Mouse (Mus musculus) C2C12 (cell line): ENCODE data around the gene Jam3. TPM values are rescaled to one million over a fixed set of nuclear protein-coding genes. Genes with fewer than 3 reads are reported as not detected.
"Not testable (repeated sequence)": the region's sequence is repeated elsewhere in the genome, so short reads cannot be mapped to it uniquely, and the experiment has no call there.

ENCODE experiments used
- H3K27me3 ChIP-seq: one replicate; pipeline ENCODE4 v1.6.1; 2011; ENCODE audit not compliant: control insufficient read depth, insufficient read depth, insufficient read length
- H3K36me3 ChIP-seq: one replicate; pipeline ENCODE4 v1.6.1; 2011; ENCODE audit not compliant: control insufficient read depth, insufficient read depth
- H3K4me3 ChIP-seq: one replicate; pipeline ENCODE4 v1.5.1; 2011; ENCODE audit warnings: mild to moderate bottlenecking, control low read depth; ENCODE audit not compliant: poor library complexity, insufficient read depth, severe bottlenecking
- H3K79me2 ChIP-seq: one replicate; pipeline ENCODE4 v1.6.1; 2011; ENCODE audit not compliant: control insufficient read depth, insufficient read depth
- H3K79me3 ChIP-seq: one replicate; pipeline ENCODE4 v1.6.1; 2011; ENCODE audit warnings: low read depth, control low read depth
- H3ac ChIP-seq: one replicate; pipeline ENCODE3; 2011; ENCODE audit warnings: low read depth; ENCODE audit not compliant: control insufficient read depth, insufficient read length
- CEBPB ChIP-seq: IDR thresholded peaks from one replicate; pipeline ENCODE4 v1.6.1; 2011; ENCODE audit warnings: low read depth, mild to moderate bottlenecking, control low read depth, moderate library complexity
- CTCF ChIP-seq: IDR thresholded peaks from one replicate; pipeline ENCODE4 v1.5.1; 2011; ENCODE audit not compliant: control insufficient read depth, insufficient read depth, insufficient read length
- FOSL1 ChIP-seq: IDR thresholded peaks from one replicate; pipeline ENCODE4 v1.8.0; 2011; ENCODE audit warnings: mild to moderate bottlenecking, low read length; ENCODE audit not compliant: poor library complexity, insufficient read depth, severe bottlenecking
- MAX ChIP-seq: IDR thresholded peaks from one replicate; pipeline ENCODE4 v1.6.1; 2011; ENCODE audit warnings: mild to moderate bottlenecking, control low read depth
- MYOD1 ChIP-seq: IDR thresholded peaks from one replicate; pipeline ENCODE4 v1.6.1; 2011; ENCODE audit warnings: low read depth; ENCODE audit not compliant: control insufficient read depth, insufficient read length
- MYOG ChIP-seq: IDR thresholded peaks from one replicate; pipeline ENCODE4 v1.6.1; 2011; ENCODE audit not compliant: control insufficient read depth, insufficient read length; ENCODE audit errors: extremely low read depth
- USF1 ChIP-seq: IDR thresholded peaks from one replicate; pipeline ENCODE4 v1.6.1; 2011; ENCODE audit warnings: low read depth, mild to moderate bottlenecking, control low read depth, moderate library complexity
- polyA plus RNA-seq: library from polyadenylated mRNA; unstranded; fragments of >200 nt; fragmentation: generic; extraction: Trizol; gene quantifications from one replicate; pipeline ENCODE4 v1.2.1, GENCODE M21; 2012; ENCODE audit warnings: missing spikeins

The Jam3 gene
- polyA plus RNA-seq, 1 experiment, result 15.8 TPM

DNA sequence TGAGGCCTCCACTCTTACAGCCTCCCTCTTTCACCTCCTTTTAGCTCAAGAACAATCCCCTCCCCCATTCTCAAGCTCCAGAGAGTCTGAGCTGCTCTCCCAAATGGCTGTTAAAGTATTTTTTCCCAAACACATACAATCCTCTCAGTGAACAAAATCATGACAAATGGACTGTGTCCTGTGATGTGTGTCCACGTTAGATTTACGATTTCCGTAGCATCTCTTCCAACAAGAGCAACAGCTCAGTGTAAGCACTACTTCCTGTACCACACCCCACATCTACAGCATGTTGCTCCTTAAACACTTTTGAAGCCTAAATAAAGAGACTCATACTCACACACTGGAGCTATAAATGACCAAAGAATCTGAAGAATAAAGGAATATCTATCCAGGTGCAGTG, 10.4 kb upstream of the Jam3 start:
- no peaks in the 10 kb centered on the region for H3K27me3 ChIP-seq
- TF ChIP-seq USF1, result no peak
- no peak for TF ChIP-seq CTCF
- no peak for TF ChIP-seq MYOG
- TF ChIP-seq MAX, result no peak
- TF ChIP-seq FOSL1, result no peak
- no peak for TF ChIP-seq CEBPB
- TF ChIP-seq MYOD1, result no peak
- H3K79me3 ChIP-seq, result no peaks in the 10 kb centered on the region
- H3K4me3 ChIP-seq, result no peak overlapping the region
- H3K36me3 ChIP-seq, result no peaks in the 10 kb centered on the region
- H3K79me2 ChIP-seq, result no peaks in the 10 kb centered on the region
- no peak overlapping the region for H3ac ChIP-seq

DNA sequence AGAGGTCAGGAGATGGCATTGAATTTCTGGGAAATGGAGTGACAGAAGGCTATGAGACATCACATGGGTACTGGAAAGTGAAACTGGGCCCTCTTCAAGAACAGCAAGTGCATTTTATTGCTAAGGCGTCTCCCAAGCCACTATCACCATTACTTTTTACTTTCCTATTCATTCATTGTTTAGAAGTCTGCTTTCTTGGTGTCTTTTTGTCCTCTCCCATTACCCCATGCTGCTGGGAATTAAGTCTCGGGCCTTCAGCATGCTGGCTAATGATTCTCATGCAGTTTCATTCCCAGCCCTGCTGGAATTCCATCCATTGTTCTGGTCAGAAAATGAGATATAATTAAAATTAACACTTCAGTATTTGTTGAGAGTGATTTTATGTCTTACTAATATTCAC, 9.7 kb upstream of the Jam3 start:
- H3K79me2 ChIP-seq, result no peaks in the 10 kb centered on the region
- no peaks in the 10 kb centered on the region for H3K36me3 ChIP-seq
- TF ChIP-seq CEBPB (no peak), MAX (no peak), MYOG (no peak), USF1 (no peak), CTCF (no peak), MYOD1 (no peak), FOSL1 (no peak)
- H3K27me3 ChIP-seq, result peaks cover 4% of the 10 kb centered on the region
- H3ac ChIP-seq, result no peak overlapping the region
- H3K4me3 ChIP-seq, result no peak overlapping the region
- H3K79me3 ChIP-seq, result no peaks in the 10 kb centered on the region

- H3K79me3 ChIP-seq, H3K27me3 ChIP-seq, H3K4me3 ChIP-seq, H3K36me3 ChIP-seq, H3K79me2 ChIP-seq, H3ac ChIP-seq: not testable (repeated sequence)
Observed at GRCm38 (mm10) chr9:27163661-27164060, 8.4 kb upstream of the Jam3 start.

- Histone ChIP-seq H3K79me2 (no peaks in the 10 kb centered on the region), H3K27me3 (peaks cover 3% of the 10 kb centered on the region), H3K36me3 (no peaks in the 10 kb centered on the region), H3K79me3 (peaks cover 3% of the 10 kb centered on the region), H3K4me3 (no peak overlapping the region), H3ac (no peak overlapping the region)
- TF ChIP-seq USF1 (no peak), CEBPB (no peak), CTCF (no peak), MAX (no peak), MYOD1 (no peak), MYOG (no peak), FOSL1 (no peak)
Observed at GRCm38 (mm10) chr9:27153861-27154260, 1.4 kb downstream of the Jam3 start.

GRCm38 (mm10) chr9:27149836-27150235, 5.4 kb downstream of the Jam3 start:
- H3K27me3 ChIP-seq, result no peaks in the 10 kb centered on the region
- no peak overlapping the region for H3K4me3 ChIP-seq
- peaks cover 3% of the 10 kb centered on the region for H3K79me3 ChIP-seq
- TF ChIP-seq CTCF (no peak), MYOD1 (no peak), CEBPB (no peak), MYOG (no peak), MAX (no peak), USF1 (no peak), FOSL1 (no peak)
- H3K79me2 ChIP-seq, result no peaks in the 10 kb centered on the region
- H3ac ChIP-seq, result no peak overlapping the region
- no peaks in the 10 kb centered on the region for H3K36me3 ChIP-seq

- no peak overlapping the region for H3K4me3 ChIP-seq
- no peaks in the 10 kb centered on the region for H3K27me3 ChIP-seq
- H3K36me3 ChIP-seq, result no peaks in the 10 kb centered on the region
- no peak overlapping the region for H3ac ChIP-seq
- peaks cover 2% of the 10 kb centered on the region for H3K79me3 ChIP-seq
- TF ChIP-seq CTCF, result no peak
- no peak for TF ChIP-seq USF1
- TF ChIP-seq FOSL1, result no peak
- no peak for TF ChIP-seq CEBPB
- no peak for TF ChIP-seq MYOG
- TF ChIP-seq MAX, result no peak
- no peak for TF ChIP-seq MYOD1
- no peaks in the 10 kb centered on the region for H3K79me2 ChIP-seq
Observed at GRCm38 (mm10) chr9:27148631-27149471, 6.4 kb downstream of the Jam3 start.
